Mouse (Mus musculus) C2C12 (cell line): ENCODE data around the gene Slc22a23.

Source experiments
- CEBPB ChIP-seq: IDR thresholded peaks from one replicate; pipeline ENCODE4 v1.6.1; 2011; ENCODE audit warnings: low read depth, mild to moderate bottlenecking, control low read depth, moderate library complexity
- CTCF ChIP-seq: IDR thresholded peaks from one replicate; pipeline ENCODE4 v1.5.1; 2011; ENCODE audit not compliant: control insufficient read depth, insufficient read depth, insufficient read length
- MAX ChIP-seq: IDR thresholded peaks from one replicate; pipeline ENCODE4 v1.6.1; 2011; ENCODE audit warnings: mild to moderate bottlenecking, control low read depth
- MYOD1 ChIP-seq: IDR thresholded peaks from one replicate; pipeline ENCODE4 v1.6.1; 2011; ENCODE audit warnings: low read depth; ENCODE audit not compliant: control insufficient read depth, insufficient read length
- MYOG ChIP-seq: IDR thresholded peaks from one replicate; pipeline ENCODE4 v1.6.1; 2011; ENCODE audit not compliant: control insufficient read depth, insufficient read length; ENCODE audit errors: extremely low read depth
- USF1 ChIP-seq: IDR thresholded peaks from one replicate; pipeline ENCODE4 v1.6.1; 2011; ENCODE audit warnings: low read depth, mild to moderate bottlenecking, control low read depth, moderate library complexity

DNA sequence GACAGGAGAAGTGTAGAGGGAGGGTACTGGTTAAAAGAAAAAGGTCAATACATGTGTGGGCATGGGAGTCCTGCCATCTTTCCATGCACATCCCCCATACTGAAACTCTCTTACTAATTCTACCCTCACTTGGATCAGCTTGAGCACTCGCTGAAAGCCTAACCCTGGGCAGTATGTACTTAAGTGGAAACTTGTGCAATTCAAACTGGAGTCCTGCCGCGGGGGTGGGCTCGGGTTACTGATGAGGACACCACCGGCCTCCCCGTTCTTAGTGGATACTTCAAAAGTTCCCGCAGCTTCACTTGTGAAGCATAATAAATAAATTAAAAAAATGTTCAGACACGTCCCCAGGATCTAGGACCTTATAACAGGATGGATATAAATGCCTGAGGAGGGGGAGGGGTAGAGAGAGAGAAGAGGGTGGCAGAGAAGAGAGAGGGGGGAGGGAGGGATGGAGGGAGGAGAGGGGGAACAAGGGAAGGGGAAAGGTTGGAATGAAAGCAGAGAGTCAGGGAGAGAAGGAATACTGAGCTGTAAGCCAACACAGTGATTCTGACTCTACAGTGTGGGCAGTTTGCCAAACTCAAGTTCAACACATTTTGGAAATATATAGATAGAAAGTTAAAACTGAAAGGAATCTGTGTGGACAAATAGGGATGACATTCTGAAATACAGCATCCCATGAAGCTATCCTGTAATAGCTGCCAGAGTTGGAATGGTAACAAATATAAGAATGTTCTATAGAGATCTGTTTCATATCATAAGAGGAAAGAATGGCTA lies 72.5 kb downstream of the Slc22a23 start:
- TF ChIP-seq MAX (no peak), CTCF (no peak), MYOG (no peak), USF1 (no peak), CEBPB (no peak), MYOD1 (no peak)
